Mouse (Mus musculus) fibroblast of lung, adult 2 months (primary cell): Measurements from ENCODE around the gene Gm10681.
"Not testable (repeated sequence)": the region's sequence is repeated elsewhere in the genome, so short reads cannot be mapped to it uniquely, and the experiment has no call there.

Experiments used
- DNase-seq: peaks from one replicate; pipeline ENCODE4 v3.0.0-alpha.2; 2011; ENCODE audit warnings: low read depth

Gm10681 gene

GRCm38 (mm10) chr3:98588707-98589106, at the start of gene Gm10681:
Gm10681 (minus strand) TSS chr3:98588807.
- DNase-seq, result no peak

- no peak for DNase-seq
Observed at GRCm38 (mm10) chr3:98635145-98635544, 46.5 kb upstream of the Gm10681 start.

DNA sequence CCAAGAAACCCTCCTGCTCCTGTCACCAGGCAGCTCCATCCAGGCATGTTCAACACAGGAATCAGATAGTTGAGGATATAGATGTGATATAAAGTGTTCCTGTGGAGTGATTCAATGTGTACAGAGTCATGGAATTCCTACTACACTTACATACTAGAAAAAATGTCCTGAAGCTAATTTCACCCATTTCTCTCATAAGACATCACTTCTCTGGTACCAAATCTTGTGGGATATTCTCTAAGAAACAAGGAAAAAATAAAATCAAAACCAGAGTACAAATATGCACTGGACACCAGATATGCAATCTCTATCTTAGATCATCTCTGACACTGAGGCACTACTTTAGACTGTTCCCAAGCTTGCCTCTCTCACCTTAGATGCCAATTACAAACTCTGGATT, 41.5 kb upstream of the Gm10681 start, which contains the start of gene Hsd3b5:
TSS of gene Hsd3b5 (minus strand) at position 101 of the 400 bp plus-strand sequence.
- no peak for DNase-seq

DNA sequence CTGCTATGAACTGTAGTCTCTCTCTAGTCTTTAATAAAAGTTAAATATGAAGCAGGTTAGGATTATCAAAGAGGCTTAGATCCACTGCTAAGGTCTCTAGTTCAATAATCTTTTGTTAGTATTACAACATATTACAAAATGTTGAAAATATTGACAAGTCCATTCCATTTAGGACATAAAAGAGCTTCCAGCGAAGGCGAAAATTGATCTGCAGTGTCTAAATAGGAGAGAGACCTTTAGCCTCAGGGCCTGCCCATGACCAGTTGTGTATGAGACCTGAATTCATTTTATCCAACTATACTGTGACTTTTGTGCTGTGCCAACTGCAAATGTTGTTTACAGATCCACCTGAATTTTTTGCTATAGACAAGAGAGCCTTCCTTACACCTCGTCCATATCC, 41.0 kb upstream of the Gm10681 start:
- no peak for DNase-seq

GRCm38 (mm10) chr3:98616786-98617185, 28.2 kb upstream of the Gm10681 start:
- DNase-seq, result not testable (repeated sequence)

- DNase-seq, result not testable (repeated sequence)
Observed at GRCm38 (mm10) chr3:98616244-98616643, 27.6 kb upstream of the Gm10681 start.

DNA sequence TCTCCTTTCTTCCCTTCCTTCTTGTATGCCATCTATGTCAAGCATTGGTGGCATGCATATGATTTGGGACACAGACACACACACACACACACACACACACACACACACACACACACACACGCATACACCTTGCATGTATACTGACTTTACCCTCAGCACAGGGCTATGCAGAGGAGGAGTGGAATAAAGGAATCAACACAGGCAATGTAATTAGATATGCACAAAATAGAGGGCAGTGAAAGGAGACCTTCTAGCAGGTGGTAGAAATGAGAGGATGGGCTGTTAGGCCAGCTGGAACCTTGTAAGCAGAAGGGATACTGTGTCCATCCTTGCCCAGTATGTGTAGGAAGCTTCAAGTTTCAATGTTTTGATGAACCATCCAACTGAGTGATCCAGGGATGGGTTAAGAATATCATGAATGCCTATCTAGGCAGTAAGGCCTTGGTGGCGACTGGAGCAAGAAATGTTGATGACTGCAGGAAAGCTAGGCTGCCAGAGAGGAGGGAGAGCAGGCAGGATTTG, 25.9 kb upstream of the Gm10681 start:
- not testable (repeated sequence) for DNase-seq

- DNase-seq, result no peak
Observed at GRCm38 (mm10) chr3:98613963-98614362, 25.4 kb upstream of the Gm10681 start.

- not testable (repeated sequence) for DNase-seq
Observed at GRCm38 (mm10) chr3:98613540-98613939, 24.9 kb upstream of the Gm10681 start.

- DNase-seq, result no peak
Observed at GRCm38 (mm10) chr3:98587721-98588120, 886 bp downstream of the Gm10681 start.

DNA sequence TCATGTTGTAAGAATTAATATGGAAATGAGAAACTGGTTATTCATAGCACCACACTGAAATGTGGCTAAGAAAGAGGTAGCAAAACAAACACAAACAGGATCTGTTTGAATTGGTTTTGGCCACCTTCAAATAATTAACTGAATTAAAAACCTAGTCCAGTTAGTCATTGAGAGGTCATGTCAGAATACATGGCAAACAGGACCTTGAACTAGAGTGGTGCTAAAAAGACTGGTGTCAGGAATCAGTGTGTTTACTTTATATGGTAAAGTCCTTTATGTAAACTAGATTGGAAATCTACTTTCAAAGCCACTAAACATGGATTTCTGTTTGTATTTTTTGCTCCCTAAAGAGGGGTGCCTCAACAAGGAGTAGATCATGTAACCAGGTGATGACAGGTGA, 6.0 kb downstream of the Gm10681 start:
- DNase-seq, result not testable (repeated sequence)

- DNase-seq, result not testable (repeated sequence)
Observed at GRCm38 (mm10) chr3:98582202-98582601, 6.4 kb downstream of the Gm10681 start.

- DNase-seq, result not testable (repeated sequence)
Observed at GRCm38 (mm10) chr3:98581024-98581423, 7.6 kb downstream of the Gm10681 start.

DNA sequence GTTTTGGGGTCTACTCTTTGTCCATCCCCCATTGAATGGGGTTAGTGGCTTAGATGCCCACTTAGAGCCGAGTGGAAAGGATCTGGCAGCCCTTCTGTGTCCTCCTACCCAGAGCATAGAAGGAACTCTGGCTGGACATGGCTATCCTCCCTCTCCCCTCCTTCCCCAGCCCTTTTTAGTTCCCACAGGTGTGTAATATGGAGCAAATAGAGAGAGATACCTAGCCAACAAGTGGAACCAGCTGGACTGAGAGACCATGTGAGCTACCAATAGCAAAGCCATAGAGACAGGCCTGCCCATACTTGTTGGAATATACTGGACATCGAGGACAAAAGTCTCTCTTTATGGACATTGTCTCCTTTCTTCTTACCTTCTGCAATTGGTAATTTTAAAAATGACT, 20.9 kb downstream of the Gm10681 start:
- not testable (repeated sequence) for DNase-seq

- DNase-seq, result not testable (repeated sequence)
Observed at GRCm38 (mm10) chr3:98564894-98565293, 23.7 kb downstream of the Gm10681 start.

DNA sequence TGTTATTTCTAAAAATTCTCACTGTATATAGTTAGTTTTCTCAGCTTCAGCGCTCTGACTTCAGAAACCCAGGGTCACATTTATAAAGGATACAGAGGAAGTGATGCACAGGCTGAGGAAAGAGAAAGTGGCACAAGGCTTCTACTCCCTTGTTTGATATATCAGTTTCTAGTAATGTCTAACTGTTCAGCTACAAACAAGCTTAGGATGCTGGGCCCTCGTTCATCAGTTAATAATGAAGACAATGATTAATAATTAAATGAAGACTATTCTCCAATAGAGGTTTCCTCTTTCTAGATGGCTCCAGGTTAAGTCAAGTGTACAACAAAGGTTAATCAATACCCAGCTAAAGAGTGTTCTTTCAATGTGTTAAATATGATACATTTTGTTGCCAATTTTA, 24.8 kb downstream of the Gm10681 start:
- not testable (repeated sequence) for DNase-seq

DNA sequence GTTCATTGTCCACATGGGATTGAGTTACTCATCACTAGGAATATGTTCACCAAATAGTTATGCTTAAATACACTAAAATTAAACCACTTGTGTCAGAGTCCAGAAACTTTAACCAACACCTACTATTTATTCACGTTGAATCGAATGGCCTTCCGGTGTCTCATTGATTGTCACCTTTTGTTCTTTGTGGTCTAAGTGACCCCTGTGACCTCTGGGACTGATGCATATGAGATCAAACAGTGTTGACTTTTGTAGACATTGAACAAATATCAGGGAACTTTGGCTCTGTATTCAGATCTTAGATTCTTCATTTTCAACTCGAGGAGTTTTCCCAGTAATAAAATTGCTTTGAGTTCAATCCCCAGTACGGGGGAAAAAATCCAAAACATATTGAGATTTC, 27.9 kb downstream of the Gm10681 start:
- DNase-seq, result not testable (repeated sequence)

DNA sequence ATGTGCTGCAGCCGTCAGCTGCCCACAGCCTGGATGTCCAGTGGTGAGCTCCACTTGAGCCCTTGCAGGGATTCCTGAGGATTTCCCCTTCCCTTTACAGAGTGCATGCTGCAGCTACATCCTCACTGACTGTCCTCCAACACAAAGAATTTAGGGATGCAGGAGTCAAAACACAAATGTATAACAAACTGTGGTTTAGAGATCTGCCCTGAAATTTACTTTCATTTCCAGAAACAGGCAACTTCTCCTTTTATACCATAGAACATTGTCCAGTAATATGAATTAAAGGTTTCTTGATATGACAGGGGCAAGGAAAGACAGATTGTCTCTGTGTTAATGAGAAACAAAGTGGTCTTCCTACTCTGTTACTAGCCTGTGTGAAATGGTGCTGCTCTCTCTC, 37.8 kb downstream of the Gm10681 start:
- not testable (repeated sequence) for DNase-seq

DNA sequence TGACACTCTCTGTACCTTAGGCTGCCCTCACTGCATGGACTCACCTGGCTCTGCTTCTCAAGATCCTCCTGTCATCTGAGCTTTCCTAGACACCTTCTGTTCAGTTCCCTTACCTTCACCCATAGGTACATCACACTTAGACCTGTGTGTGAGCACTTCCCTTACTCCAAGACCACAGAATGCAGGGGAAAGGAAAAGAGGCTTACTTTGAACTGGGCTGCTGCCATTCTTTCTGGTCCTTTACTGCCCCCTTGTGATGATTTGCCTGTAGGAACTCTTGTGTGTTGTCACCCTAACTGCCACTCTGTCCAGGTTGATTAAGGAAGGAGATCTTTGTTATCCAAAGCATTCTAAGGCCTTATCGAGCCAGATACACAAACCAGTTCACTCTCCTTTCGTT, 38.4 kb downstream of the Gm10681 start:
- not testable (repeated sequence) for DNase-seq

DNA sequence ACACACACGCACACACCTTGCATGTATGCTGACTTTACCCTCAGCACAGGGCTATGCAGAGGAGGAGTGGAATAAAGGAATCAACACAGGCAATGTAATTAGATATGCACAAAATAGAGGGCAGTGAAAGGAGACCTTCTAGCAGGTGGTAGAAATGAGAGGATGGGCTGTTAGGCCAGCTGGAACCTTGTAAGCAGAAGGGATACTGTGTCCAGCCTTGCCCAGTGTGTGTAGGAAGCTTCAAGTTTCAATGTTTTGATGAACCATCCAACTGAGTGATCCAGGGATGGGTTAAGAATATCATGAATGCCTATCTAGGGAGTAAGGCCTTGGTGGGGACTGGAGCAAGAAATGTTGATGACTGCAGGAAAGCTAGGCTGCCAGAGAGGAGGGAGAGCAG, 40.1 kb downstream of the Gm10681 start:
- DNase-seq, result not testable (repeated sequence)

- DNase-seq, result not testable (repeated sequence)
Observed at GRCm38 (mm10) chr3:98547641-98548040, 41.0 kb downstream of the Gm10681 start.

GRCm38 (mm10) chr3:98524978-98525377, 63.6 kb downstream of the Gm10681 start:
- DNase-seq, result not testable (repeated sequence)

- DNase-seq, result not testable (repeated sequence)
Observed at GRCm38 (mm10) chr3:98524552-98524951, 64.1 kb downstream of the Gm10681 start.

- not testable (repeated sequence) for DNase-seq
Observed at GRCm38 (mm10) chr3:98522779-98523178, 65.8 kb downstream of the Gm10681 start.
